Mouse (Mus musculus) CD4-positive naive resting alpha-beta T cell, adult 57 days (primary cell): ENCODE results near the gene Gtf3c2. TPM values are rescaled to one million over a fixed set of nuclear protein-coding genes. Genes with fewer than 3 reads are reported as not detected.

Experiments used
- total RNA-seq: library from RNA; stranded (reverse); gene quantifications from one replicate; pipeline ENCODE4 v1.2.4, GENCODE M21; 2023

The Gtf3c2 gene
- total RNA-seq = 148 TPM

GRCm38 (mm10) chr5:31179766-31180630 lies at the start of gene Gtf3c2, which contains the start of gene Gm29609:
Gene Gtf3c2, minus strand, starts transcription at chr5:31180144.
Gene Gm29609, minus strand, starts transcription at chr5:31179911.

GRCm38 (mm10) chr5:31220448-31221303 lies 40.7 kb upstream of the Gtf3c2 start, which contains the start of gene Ppm1g:
Gene Ppm1g, minus strand, starts transcription at chr5:31220687.

GRCm38 (mm10) chr5:31201742-31202590 lies 22.0 kb upstream of the Gtf3c2 start, which contains the start of gene Zfp513:
Gene Zfp513, minus strand, starts transcription at chr5:31202303.

GRCm38 (mm10) chr5:31192939-31193630 lies 13.1 kb upstream of the Gtf3c2 start, which contains the start of the genes Snx17 and Eif2b4:
Gene Snx17, plus strand, starts transcription at chr5:31193227.
Gene Eif2b4, minus strand, starts transcription at chr5:31193430.

GRCm38 (mm10) chr5:31154152-31154553 lies 25.8 kb downstream of the Gtf3c2 start, which contains the start of gene Mpv17:
Gene Mpv17, minus strand, starts transcription at chr5:31154251.

GRCm38 (mm10) chr5:31138241-31138967 lies 41.5 kb downstream of the Gtf3c2 start, which contains the start of gene Ucn:
Gene Ucn, minus strand, starts transcription at chr5:31138829.

GRCm38 (mm10) chr5:31116354-31116753 lies 63.6 kb downstream of the Gtf3c2 start, which contains the start of gene Trim54:
Gene Trim54, plus strand, starts transcription at chr5:31116712.

GRCm38 (mm10) chr5:31108000-31108490 lies 71.9 kb downstream of the Gtf3c2 start, which contains the start of gene Slc30a3:
Gene Slc30a3, minus strand, starts transcription at chr5:31108237.

Other genes with a start within 250 kb of the Gtf3c2 start
- gene Cgref1, start 234.6 kb downstream of the Gtf3c2 start, total RNA-seq = not detected
- gene Preb, start 219.8 kb downstream of the Gtf3c2 start, total RNA-seq = 177 TPM
- not detected for gene Tcf23, start 211.5 kb downstream of the Gtf3c2 start, total RNA-seq
- 33.8 TPM for gene Atraid, start 131.8 kb downstream of the Gtf3c2 start, total RNA-seq
- 11.6 TPM for gene Slc5a6, start 131.2 kb downstream of the Gtf3c2 start, total RNA-seq
- 43.7 TPM for gene Cad, start 125.4 kb downstream of the Gtf3c2 start, total RNA-seq
- not detected for gene Dnajc5g, start 73.9 kb downstream of the Gtf3c2 start, total RNA-seq
- 1.2 TPM for gene Slc30a3, start 71.9 kb downstream of the Gtf3c2 start, total RNA-seq
- gene Trim54, start 63.4 kb downstream of the Gtf3c2 start, total RNA-seq = not detected
- gene Ucn, start 41.3 kb downstream of the Gtf3c2 start, total RNA-seq = not detected
- 17.7 TPM for gene Mpv17, start 25.9 kb downstream of the Gtf3c2 start, total RNA-seq
- gene Gm29609, start 233 bp downstream of the Gtf3c2 start, total RNA-seq = 4.7 TPM
- 70.4 TPM for gene Snx17, start 13.1 kb upstream of the Gtf3c2 start, total RNA-seq
- gene Eif2b4, start 13.3 kb upstream of the Gtf3c2 start, total RNA-seq = 42.2 TPM
- 27.6 TPM for gene Zfp513, start 22.2 kb upstream of the Gtf3c2 start, total RNA-seq
- 148 TPM for gene Ppm1g, start 40.5 kb upstream of the Gtf3c2 start, total RNA-seq
- 193 TPM for gene Nrbp1, start 60.7 kb upstream of the Gtf3c2 start, total RNA-seq
- gene Gm9970, start 61.1 kb upstream of the Gtf3c2 start, total RNA-seq = not detected
- 28.9 TPM for gene Krtcap3, start 71.5 kb upstream of the Gtf3c2 start, total RNA-seq
- gene Ift172, start 111.0 kb upstream of the Gtf3c2 start, total RNA-seq = 14.5 TPM
- gene Fndc4, start 115.9 kb upstream of the Gtf3c2 start, total RNA-seq = 1.3 TPM
- gene Gckr, start 117.3 kb upstream of the Gtf3c2 start, total RNA-seq = 0.15 TPM